Mouse (Mus musculus): ENCODE measurements around the gene Taar8b. TPM values are rescaled to one million over a fixed set of nuclear protein-coding genes. Genes with fewer than 3 reads are reported as not detected.
A peak's percentile ranks its signal among the peaks of the same experiment; 100 is the strongest.
"Not testable (repeated sequence)": the region's sequence is repeated elsewhere in the genome, so short reads cannot be mapped to it uniquely, and the experiment has no call there.

The Taar8b gene
- polyA plus RNA-seq, 1 experiment from 2014 or later, result not detected

DNA sequence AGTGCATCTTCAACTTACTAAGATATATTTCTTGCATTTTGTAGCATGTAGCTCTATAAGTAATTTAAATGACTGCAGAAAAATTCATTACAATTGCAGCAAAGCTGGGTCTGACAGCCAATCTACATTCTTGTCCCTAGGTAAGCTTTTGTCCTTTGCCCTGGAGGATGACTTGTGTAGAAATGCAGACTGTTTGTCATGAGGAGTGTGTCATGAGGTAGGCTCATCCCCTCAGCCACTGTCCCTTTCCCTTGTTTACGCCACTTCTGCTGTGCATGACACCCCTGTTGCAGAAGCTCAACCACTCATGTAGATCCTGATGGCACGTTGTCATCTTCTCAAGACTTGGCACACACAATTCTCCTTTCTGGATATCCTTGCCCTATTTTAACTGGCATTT, 4.9 kb downstream of the Taar8b start:
- H3K27me3 ChIP-seq (ENCODE audit: insufficient read depth, low read length), result no peaks in the 10 kb centered on the region
- H3K4me1 ChIP-seq (ENCODE audit: insufficient read depth), result peaks cover 4% of the 10 kb centered on the region; the same call in 1 of the 2 replicates
- H3K27ac ChIP-seq (ENCODE audit: low read depth), result no peak overlapping the region
- ATAC-seq (peak; percentile 91), DNase-seq (no peak)
- no peaks in the 10 kb centered on the region for H3K9me3 ChIP-seq (ENCODE audit: low read length)
- whole genome bisulfite sequencing (ENCODE audit: insufficient replicate concordance), result 69% methylated on average over 2 of the region's 2 CpGs
- no peak overlapping the region for H3K9ac ChIP-seq (replicated peaks)
- no peaks in the 10 kb centered on the region for H3K36me3 ChIP-seq (replicated peaks; ENCODE audit: insufficient read depth, low read length)
- H3K4me3 ChIP-seq (ENCODE audit: low read depth, low read length), result no peak overlapping the region
- H3K4me2 ChIP-seq (ENCODE audit: low read depth, low read length), result no peak overlapping the region
- TF ChIP-seq CTCF (IDR thresholded peaks at IDR 0.05; ENCODE audit: low read depth) (no peak), EP300 (IDR thresholded peaks at IDR 0.05; ENCODE audit: low read depth) (no peak)

DNA sequence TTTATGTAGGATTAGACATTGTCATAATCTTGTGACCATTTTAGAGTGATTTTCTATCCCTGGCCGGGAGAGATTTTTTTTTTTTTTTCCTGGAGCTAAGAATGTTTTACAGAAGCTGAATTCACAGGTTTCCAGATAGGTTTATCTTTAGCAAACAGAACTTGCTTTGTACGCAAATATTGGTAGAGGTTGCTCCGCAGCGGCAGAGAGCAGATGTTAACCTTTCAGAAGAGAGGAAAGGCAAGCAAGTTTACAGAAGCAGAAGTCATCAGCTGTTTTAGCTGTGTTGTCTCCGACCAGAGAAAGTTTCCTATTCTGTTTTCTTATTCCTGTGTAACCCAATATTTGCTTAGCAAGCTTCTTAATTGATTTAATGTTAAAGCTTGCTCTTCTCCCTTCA, 5.5 kb downstream of the Taar8b start:
- DNase-seq, result no peak
- no peak overlapping the region for H3K9ac ChIP-seq (replicated peaks)
- TF ChIP-seq EP300 (IDR thresholded peaks at IDR 0.05; ENCODE audit: low read depth) (no peak), CTCF (IDR thresholded peaks at IDR 0.05; ENCODE audit: low read depth) (no peak)
- H3K9me3 ChIP-seq (ENCODE audit: low read length), result no peaks in the 10 kb centered on the region
- 43% methylated on average over 5 of the region's 5 CpGs for WGBS (ENCODE audit: insufficient replicate concordance)
- no peak overlapping the region for H3K4me2 ChIP-seq (ENCODE audit: low read depth, low read length)
- peaks cover 4% of the 10 kb centered on the region; the same call in 1 of the 2 replicates for H3K4me1 ChIP-seq (ENCODE audit: insufficient read depth)
- no peak overlapping the region for H3K4me3 ChIP-seq (ENCODE audit: low read depth, low read length)
- no peak overlapping the region; the same call in 1 of the 2 replicates for H3K27ac ChIP-seq (ENCODE audit: low read depth)
- H3K27me3 ChIP-seq (ENCODE audit: insufficient read depth, low read length), result no peaks in the 10 kb centered on the region
- H3K36me3 ChIP-seq (replicated peaks; ENCODE audit: insufficient read depth, low read length), result no peaks in the 10 kb centered on the region
- peak; percentile 60 for ATAC-seq

GRCm38 (mm10) chr10:24085936-24086335, 6.2 kb downstream of the Taar8b start:
- Histone ChIP-seq H3K4me1 (ENCODE audit: insufficient read depth) (peaks cover 4% of the 10 kb centered on the region; the same call in 1 of the 2 replicates), H3K4me3 (ENCODE audit: low read depth, low read length) (no peak overlapping the region), H3K9ac (replicated peaks) (no peak overlapping the region), H3K4me2 (ENCODE audit: low read depth, low read length) (no peak overlapping the region), H3K27me3 (ENCODE audit: insufficient read depth, low read length) (no peaks in the 10 kb centered on the region), H3K36me3 (replicated peaks; ENCODE audit: insufficient read depth, low read length) (no peaks in the 10 kb centered on the region), H3K9me3 (ENCODE audit: low read length) (no peaks in the 10 kb centered on the region), H3K27ac (ENCODE audit: low read depth) (no peak overlapping the region; the same call in 1 of the 2 replicates)
- no peak for ATAC-seq
- DNase-seq, result no peak
- TF ChIP-seq CTCF (IDR thresholded peaks at IDR 0.05; ENCODE audit: low read depth) (no peak), EP300 (IDR thresholded peaks at IDR 0.05; ENCODE audit: low read depth) (no peak)
- WGBS (ENCODE audit: insufficient replicate concordance), result 69% methylated on average over 5 of the region's 5 CpGs

- H3K4me2 ChIP-seq (ENCODE audit: low read depth, low read length), result no peak overlapping the region
- H3K4me1 ChIP-seq (ENCODE audit: insufficient read depth), result no peaks in the 10 kb centered on the region
- ATAC-seq (no peak), DNase-seq (peak; percentile 44)
- H3K9me3 ChIP-seq (ENCODE audit: low read length), result no peaks in the 10 kb centered on the region
- H3K27me3 ChIP-seq (ENCODE audit: insufficient read depth, low read length), result no peaks in the 10 kb centered on the region
- no peak overlapping the region for H3K4me3 ChIP-seq (ENCODE audit: low read depth, low read length)
- TF ChIP-seq CTCF (IDR thresholded peaks at IDR 0.05; ENCODE audit: low read depth) (peak; percentile 67), EP300 (IDR thresholded peaks at IDR 0.05; ENCODE audit: low read depth) (no peak)
- H3K27ac ChIP-seq (ENCODE audit: low read depth), result no peak overlapping the region
- H3K9ac ChIP-seq (replicated peaks), result no peak overlapping the region
- H3K36me3 ChIP-seq (replicated peaks; ENCODE audit: insufficient read depth, low read length), result no peaks in the 10 kb centered on the region
- 41% methylated on average over 3 of the region's 3 CpGs for WGBS (ENCODE audit: insufficient replicate concordance)
Observed at GRCm38 (mm10) chr10:24080166-24080565, 11.9 kb downstream of the Taar8b start.

- H3K4me2 ChIP-seq (ENCODE audit: low read depth, low read length); DNase-seq; H3K27me3 ChIP-seq (ENCODE audit: insufficient read depth, low read length); H3K27ac ChIP-seq (ENCODE audit: low read depth); H3K9me3 ChIP-seq (ENCODE audit: low read length); H3K4me3 ChIP-seq (ENCODE audit: low read depth, low read length); H3K36me3 ChIP-seq (replicated peaks; ENCODE audit: insufficient read depth, low read length); H3K9ac ChIP-seq (replicated peaks); ATAC-seq; H3K4me1 ChIP-seq (ENCODE audit: insufficient read depth): not testable (repeated sequence)
- 75% methylated on average over 2 of the region's 4 CpGs for WGBS (ENCODE audit: insufficient replicate concordance)
Observed at GRCm38 (mm10) chr10:24076200-24076599, 15.9 kb downstream of the Taar8b start, which contains the start of gene Taar8a. Gene Taar8a, plus strand, starts transcription at chr10:24076500.

DNA sequence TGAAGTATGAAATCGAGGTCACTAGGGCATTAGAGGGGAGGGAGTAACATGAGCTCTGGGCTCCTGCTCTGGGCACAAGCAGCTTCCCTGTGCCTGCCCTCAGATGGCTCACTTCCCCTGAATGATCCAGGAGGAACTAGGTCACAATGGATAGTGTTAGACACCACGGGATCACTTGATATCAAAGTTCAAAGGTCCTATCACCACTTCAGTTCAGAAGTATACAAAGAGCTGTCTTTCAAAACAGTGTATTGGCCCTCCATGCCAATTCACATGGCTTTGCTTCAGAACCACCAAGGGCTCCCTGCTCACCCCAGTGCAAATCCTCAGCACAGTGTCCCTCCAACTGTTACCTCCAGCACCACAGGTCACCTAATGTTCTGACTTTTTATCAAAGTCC, 17.3 kb downstream of the Taar8b start:
- ATAC-seq; H3K9ac ChIP-seq (replicated peaks); H3K27me3 ChIP-seq (ENCODE audit: insufficient read depth, low read length); H3K9me3 ChIP-seq (ENCODE audit: low read length); H3K4me3 ChIP-seq (ENCODE audit: low read depth, low read length); H3K27ac ChIP-seq (ENCODE audit: low read depth); H3K36me3 ChIP-seq (replicated peaks; ENCODE audit: insufficient read depth, low read length); DNase-seq; H3K4me2 ChIP-seq (ENCODE audit: low read depth, low read length); H3K4me1 ChIP-seq (ENCODE audit: insufficient read depth): not testable (repeated sequence)
- WGBS (ENCODE audit: insufficient replicate concordance), result 28% methylated on average over 2 of the region's 2 CpGs

DNA sequence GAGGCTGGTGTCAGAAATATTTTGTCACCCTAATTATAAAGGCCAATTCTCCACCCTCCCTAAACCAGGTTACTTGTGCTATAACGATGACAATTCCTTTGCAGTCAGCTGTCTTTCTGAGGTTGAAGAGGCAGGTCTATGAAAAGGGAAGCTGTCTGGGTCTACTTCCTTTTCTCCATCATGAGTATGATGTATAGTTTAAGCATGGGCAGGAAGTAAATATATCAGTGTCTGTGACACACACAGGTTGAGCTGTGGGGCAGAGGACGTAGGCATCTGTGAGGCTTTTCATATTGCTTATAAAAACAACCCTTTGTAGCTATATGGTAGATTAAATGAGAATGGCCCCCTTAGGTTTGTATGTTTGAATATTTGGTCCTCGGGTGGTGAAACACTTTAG, 33.1 kb downstream of the Taar8b start:
- H3K9ac ChIP-seq (replicated peaks), result no peak overlapping the region
- no peaks in the 10 kb centered on the region for H3K27me3 ChIP-seq (ENCODE audit: insufficient read depth, low read length)
- H3K4me1 ChIP-seq (ENCODE audit: insufficient read depth), result no peaks in the 10 kb centered on the region
- 58% methylated on average over 3 of the region's 3 CpGs for WGBS (ENCODE audit: insufficient replicate concordance)
- DNase-seq, result no peak
- H3K4me3 ChIP-seq (ENCODE audit: low read depth, low read length), result no peak overlapping the region
- H3K9me3 ChIP-seq (ENCODE audit: low read length), result no peaks in the 10 kb centered on the region
- H3K4me2 ChIP-seq (ENCODE audit: low read depth, low read length), result no peak overlapping the region
- H3K27ac ChIP-seq (ENCODE audit: low read depth), result no peak overlapping the region
- no peaks in the 10 kb centered on the region for H3K36me3 ChIP-seq (replicated peaks; ENCODE audit: insufficient read depth, low read length)
- no peak for ATAC-seq
- TF ChIP-seq CTCF (IDR thresholded peaks at IDR 0.05; ENCODE audit: low read depth) (no peak), EP300 (IDR thresholded peaks at IDR 0.05; ENCODE audit: low read depth) (no peak)

Measured in liver, postnatal 0 days (tissue).